Mouse (Mus musculus) cerebellum, adult 11 months (tissue): ENCODE data around the gene Letm1.

Source experiments
- DNase-seq: peaks from one replicate; pipeline ENCODE4 v3.0.0; 2022

Letm1 gene

DNA sequence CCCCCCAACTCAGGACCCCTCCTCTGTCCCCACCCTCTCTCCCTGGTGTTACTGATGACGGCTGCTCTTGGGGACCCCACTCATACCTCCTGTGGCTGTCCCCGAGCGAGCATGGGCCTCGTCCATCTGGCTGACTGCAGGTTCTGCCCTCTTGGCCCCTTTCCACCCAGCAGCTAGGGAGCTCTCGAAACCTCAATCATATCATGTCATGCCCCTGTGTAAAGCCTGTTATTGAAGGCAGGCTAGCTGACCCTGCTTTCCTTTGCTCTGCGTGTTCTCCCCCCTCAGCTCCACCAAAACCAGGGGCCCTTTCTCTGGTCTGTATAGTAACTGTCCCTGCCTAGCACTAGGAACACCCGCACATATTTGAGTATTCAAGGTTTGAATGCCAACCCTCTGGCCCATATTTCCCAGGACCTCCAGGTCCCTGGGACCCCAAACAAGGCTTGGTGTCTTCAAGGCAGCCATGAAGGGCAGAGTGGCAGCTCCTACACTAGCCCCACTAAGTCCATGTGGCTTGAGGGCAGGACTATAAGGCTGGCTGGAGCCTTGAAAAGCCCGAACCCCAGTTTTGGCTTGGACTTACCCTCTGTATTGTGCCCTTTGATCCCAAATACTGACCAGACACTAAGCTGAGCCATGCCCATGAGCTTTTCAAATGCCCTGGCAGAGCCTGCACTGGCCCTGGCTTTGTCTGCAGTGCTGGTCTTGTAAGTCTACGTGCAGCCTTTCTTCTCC is 76.8 kb downstream of the Letm1 start:
- no peak for DNase-seq

DNA sequence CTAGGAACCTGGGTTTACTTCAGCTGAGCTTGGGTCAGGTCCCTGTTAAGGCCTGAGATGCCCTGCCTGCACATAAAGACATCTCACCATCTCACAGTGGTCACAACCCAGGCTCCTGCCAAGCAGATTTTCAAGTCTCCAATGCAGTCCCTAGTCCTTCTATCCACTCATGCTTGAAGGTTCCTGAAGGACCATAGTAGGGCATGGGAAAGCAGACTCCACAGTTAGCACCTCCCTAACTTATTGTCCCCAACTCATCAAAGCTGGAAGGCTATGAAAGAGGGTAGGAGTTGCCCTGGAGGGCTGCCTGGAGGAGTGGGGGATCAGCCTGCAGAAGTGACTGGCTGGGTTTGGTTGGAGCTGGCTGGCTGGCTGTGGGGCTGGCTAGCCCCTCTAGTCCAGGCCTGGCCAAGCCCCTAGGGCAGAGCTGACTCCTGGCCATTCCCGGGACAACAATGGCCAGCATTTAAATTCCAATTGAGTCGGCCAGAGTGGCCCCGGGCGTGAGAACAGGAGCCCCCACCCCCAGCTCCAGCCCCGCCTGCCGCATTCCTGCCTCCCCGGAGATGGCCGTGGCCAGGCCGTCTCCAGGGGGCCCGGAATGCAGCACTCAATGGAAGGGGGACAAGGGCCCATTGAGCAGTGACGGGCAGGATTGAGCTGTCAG is 77.5 kb downstream of the Letm1 start:
- no peak for DNase-seq

DNA sequence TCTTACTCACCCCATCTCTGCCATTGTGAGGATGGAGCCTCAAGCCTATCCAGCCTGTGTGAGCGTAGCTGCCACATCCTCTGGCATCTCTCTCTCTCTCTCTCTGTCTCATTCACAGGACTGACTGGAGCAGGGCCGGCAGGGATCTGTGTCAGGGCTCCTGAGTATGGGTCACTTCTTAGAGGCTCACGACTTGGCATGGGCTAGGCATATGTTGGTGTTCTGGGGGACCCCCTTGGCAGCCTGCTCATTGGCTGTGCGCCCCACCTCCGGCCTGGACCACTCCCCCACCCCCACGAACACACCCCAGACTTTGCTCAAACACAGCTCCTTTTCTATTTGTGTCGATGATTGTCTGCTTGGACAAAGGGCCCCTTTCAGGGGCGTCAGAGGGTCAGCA is 78.6 kb downstream of the Letm1 start:
- no peak for DNase-seq

DNA sequence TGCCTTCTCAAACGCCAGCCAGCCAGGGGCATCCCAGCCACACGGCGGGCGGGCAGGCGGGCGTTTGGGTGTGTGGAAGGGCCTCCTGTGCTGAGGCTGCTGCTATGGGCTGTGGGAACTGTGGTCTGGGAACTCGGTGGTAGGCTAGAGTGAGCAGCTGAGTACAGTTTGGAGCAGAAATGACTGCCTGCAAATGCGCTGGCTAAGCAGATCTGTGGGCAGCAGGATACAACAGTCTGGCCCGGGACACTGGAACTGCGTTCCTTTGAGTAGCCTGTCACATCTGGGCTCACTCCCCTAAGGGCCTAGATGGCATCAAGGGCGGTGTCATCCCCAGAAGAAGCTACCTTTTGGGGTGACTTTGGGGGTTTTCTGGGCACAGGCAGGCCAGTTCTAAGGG is 80.8 kb downstream of the Letm1 start:
- no peak for DNase-seq

DNA sequence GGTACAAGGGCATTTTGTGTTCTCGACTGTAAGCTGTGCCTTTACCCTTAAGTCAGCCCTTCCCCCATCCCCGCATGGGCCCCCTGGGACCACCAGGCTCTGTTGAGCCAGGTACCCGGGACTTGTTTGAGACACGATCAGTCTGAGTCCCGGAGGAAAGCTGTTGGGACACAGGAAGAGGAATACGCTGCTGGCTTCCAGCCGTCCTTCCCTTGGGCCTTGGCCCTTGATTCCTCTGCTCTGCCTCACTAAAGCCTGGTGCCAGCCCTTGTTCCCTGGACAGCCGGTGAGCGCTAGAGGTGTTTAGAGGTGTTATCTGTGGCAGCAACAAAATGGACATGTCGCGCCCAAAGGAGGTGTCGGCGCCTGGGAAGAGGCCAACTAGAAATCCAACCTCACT is 82.6 kb downstream of the Letm1 start:
- no peak for DNase-seq

DNA sequence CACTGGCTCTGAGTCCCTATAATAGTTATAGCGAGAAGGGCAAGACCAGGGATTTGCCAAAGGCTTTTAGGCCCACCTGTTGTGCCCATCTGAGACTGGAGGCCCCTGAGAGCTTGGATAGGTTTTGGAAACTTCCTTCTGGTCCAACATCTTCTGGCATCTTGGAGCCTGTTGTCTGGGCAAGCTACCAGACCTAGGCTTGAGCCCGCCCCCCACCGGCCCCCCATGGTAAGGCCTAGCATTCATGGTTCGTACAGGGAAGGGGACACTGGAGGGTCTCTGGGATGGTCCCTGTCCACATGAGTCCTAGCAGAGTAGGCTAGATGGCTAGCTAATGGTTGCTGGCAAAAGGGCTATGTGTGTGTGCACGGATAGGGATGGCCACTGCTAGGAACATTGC is 83.9 kb downstream of the Letm1 start:
- no peak for DNase-seq

DNA sequence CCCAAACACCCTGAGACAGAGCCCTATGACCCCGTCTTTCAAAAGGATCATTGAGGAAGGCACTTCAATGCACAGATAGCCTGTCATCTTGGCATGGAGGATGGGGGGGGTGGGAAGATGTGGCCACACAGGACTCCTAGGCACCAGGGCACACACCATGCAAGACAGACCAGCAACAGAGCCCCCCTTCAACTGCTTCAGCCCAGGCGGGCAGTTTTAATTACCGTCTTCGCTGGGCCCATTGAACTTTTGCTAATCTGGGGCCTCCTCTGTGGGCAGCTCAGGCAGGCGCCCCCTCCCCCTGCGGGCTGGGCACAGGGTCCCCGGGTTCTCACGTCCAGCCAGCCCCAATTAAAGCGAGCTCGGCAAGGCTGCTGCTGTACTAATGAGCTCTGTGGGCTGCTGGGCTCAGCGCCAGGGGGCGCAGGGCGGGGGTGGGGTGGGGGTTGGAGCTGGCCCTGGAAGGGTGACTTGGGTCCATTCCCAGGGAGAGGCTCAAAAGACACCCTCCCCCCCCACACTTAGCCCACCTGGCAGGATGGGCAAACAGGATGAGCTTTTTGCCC is 84.6 kb downstream of the Letm1 start:
- DNase-seq = no peak

DNA sequence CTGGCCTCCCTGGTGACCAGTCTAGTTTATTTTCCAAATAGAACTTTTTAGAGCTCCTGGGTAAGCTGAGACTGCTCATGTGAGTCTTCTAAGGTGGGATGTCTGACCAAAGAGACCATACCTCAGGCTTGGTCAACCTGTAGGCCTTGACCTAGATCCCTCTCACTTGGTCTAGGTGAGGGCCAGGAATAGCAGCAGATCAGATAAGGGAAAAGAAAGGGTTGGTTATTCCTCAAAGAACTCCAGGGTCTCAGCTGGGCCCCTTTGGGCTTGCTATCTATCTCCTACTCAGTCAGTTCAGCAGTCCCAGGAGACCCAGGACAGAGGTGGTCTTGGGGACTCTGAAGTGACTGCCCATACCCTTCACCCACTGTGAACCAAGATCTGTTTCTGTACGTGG is 85.1 kb downstream of the Letm1 start:
- DNase-seq = no peak

DNA sequence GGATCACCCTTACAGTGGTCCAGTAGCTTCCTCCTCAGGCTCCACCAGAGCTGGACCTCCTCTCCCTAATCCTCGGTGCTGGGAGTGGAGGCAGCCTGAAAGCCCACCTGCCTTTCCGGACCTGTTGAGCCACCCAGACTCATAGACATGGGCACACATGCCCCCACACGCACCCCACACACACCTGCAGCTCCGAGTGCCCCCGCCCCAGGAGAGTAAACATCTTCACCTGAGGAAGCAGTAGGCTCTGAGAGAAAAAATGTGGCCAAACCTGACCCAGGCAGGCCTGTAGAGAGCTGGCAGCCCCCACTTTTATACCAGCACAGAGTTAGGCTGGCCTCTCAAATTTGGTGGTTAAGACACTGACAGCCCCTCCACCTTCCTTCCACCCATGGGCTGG is 86.2 kb downstream of the Letm1 start:
- DNase-seq = no peak

DNA sequence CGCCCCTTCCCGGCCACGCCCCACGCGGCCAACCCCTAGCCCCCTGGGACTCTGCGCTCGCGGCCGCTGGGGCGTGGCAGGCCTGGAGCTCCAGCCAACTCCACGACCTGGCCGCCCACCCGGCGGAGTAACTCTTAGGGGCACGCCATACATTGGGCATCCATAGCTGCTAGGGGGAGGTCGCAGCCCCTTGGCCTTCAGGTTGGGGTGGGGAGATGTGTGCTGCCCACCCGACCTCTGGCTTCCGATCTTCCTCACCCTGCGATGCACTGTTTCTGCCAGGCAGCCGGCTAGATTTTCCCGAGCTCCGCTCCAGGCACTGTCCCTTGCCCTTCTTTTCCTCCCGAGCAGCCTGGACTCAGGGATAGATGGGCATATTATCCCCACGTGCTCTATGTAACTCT is 86.9 kb downstream of the Letm1 start:
- no peak for DNase-seq

DNA sequence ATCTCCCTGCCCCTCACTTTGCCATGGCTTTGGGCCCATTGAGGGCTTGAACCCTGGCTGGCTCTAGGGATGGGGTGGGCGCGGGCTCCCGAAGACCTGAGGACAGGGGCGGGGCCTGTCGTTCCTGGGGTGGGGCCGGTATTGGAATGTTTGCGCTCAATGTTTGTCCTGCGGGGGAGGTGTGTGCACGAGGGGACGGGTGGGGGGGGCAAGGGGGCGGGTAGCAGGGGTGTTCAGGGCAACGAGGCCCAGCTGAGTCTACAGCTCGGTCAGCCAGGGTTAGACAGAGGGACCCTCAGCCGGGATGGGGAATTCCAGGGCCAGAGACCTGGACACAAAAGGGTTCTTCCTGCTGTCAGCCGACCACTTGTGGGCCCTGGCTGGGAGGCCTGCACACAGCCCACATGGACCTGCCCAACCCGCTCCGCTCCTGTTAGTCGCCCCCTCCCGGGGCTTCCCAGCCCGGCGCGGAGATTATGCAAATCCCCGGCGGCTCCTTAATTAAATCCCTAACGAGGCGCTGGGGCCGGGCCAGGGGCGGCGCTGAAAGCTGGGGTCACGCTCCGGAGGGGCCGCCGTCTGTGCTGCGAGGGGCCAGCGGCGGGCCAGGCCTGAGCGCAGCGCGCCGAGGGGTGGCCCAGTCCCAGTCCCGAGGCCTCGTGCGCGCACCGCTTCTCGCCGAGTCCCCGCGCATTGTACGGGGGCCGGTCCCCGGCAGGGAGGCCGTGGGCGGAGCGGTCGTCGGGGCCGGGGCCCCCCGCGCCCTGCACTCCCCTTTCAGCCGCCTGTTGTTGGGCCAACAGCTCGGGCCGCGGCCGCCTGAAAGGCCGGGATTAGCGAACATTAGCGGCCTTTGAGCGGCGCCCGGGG is 87.5 kb downstream of the Letm1 start:
- no peak for DNase-seq

DNA sequence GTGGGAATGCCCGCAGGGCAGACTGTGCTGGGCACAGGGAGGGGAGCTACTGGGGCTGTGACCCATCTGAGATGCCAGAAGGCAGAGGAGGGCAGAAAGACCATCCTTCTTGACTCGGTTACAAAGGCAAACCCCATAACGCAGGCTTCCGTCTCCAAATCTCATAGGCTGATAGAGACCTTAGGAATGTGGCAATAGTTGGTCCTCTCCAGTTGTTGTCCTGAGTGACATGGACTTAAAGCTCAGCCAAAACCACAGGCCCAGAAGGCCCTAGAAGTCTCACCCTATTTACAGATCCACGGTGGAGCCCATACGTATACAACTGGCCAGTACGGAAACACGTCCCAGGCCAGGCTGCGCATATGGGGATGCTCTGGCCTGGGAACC is 88.2 kb downstream of the Letm1 start:
- no peak for DNase-seq

DNA sequence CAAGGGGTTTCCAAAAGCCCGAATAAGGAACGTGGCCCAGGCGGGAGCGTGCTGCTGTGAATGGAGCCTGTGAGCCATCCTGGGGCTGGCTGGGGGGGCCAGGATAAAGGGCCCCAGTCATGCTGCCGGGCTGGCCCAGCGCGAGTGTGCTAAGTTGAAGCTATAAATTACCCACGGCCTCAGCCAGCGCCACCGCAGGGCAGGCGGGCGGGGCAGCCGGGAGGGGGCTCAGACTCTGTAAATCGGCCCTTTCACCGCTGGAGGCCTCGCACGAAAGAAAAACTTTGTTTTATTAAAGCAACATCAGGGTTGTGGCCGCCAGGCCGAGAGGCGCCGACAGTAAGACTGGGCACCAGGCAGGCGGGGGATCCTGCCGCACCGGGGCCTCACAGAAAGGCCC is 90.2 kb downstream of the Letm1 start:
- DNase-seq = no peak

DNA sequence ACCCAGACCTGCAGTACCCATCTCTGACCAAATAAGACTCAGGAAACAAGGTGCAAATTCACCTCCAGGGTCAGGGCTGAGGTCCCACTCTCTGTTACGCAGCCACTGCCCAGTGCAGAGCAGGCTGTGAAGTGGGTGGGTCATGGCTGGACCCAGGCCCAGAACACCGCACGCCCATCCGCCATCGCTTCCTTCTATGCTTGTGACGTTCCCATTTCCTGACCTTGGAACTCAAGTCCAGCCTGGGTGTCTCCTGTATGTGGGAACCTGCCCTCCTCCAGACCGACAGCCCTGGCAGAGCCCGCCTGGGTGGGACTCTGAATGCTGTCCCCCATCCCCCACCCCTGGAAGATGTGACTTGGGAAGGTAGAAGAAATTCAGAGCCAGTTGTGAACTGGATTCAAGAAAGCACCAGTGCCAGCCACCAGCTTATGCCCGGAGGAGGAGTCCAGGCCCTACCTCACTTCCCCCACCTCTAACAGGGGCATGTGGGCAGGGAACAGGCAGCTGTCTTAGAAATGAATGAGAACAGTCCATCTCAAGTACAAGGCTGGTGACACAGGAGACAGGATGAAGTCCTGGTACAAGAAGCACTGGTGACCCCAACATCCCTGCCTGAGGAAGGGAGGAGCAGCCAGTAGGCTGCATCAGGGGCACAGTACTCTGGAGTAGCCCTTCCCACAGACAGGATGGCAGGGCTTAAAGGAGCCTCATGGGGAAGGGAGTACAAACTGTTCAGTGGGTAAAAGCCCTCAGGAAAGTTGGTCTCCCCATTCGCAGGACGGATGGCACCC is 92.6 kb downstream of the Letm1 start:
- no peak for DNase-seq
